Mouse (Mus musculus) retina, adult 2 months (tissue): ENCODE results near the gene Mettl16.

Source experiments
- DNase-seq: peaks from one replicate; pipeline ENCODE4 v3.0.0-alpha.2; 2012; ENCODE audit warnings: low read depth, low spot score

The Mettl16 gene

DNA sequence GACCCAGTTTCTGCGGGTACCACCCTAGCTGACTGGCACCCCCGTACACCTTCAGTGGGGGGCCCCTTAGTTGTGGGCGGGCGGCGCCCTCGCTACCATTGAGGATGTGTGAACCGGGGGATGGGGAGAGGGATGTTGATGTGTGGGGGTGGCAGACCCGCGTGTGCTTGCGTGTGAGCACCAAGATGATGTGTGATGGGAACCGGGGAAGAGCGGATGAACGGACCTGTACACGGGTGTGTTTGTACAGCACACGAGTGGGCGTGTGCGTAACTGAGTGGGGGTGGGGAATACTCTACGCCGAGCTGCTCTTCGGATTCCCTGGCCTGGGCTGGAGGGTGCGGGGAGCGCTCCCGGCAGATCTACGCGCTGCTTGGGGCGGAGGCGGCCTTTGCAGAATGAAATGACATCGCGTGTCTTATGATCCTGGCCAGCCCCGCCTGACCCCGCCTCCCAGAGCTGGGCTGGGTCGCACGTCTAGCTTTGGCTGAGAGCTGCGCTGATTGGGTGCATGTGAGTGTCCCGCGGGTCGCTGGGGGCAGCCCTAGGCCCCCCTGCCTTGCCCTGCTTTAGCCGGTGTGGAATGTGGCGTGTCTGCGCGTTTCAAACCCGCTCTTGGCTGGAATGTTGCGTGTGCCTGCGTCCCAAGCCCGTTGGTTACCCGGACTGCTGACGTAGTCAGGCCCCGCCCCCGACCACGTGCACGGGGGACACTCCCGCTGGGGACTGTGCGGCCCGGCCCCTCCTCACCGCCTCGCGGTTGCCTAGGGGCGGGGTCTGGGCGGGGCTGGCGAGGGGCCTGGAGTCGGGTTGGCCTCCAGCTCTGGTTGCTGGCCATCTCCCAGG is 61.2 kb downstream of the Mettl16 start:
- peak; percentile 89 for DNase-seq

DNA sequence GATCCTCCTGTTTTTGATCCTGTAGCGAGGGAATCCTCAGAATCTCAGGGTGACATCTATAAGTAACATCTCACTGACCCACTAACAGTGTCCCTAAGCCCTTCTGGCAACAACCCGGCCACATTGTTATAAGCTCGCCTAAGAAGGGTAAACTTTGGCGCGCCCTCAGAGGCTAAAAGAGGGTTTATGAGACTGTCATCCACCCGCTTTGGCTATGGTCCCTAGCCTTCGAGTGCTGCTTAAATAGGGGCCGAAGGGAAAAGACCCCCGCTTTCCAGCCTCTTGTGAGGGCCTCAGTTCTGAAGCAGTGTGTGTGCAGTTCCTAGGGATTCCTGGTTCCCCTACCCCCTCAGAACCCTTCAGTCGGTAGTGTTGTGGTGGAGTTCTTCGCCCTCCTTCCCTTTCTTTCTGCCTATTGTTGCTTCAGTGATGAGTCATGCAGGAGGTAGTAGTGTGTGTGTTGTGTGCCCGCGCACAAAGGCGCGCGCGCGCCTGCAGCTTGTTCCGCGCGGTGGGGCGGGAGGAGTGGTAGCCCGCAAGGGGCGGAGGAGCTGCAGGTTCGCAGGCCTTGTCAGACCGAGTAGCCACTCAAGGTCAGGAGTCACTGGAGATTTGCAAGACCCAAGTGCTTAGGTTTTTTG is 62.0 kb downstream of the Mettl16 start:
- DNase-seq: no peak

DNA sequence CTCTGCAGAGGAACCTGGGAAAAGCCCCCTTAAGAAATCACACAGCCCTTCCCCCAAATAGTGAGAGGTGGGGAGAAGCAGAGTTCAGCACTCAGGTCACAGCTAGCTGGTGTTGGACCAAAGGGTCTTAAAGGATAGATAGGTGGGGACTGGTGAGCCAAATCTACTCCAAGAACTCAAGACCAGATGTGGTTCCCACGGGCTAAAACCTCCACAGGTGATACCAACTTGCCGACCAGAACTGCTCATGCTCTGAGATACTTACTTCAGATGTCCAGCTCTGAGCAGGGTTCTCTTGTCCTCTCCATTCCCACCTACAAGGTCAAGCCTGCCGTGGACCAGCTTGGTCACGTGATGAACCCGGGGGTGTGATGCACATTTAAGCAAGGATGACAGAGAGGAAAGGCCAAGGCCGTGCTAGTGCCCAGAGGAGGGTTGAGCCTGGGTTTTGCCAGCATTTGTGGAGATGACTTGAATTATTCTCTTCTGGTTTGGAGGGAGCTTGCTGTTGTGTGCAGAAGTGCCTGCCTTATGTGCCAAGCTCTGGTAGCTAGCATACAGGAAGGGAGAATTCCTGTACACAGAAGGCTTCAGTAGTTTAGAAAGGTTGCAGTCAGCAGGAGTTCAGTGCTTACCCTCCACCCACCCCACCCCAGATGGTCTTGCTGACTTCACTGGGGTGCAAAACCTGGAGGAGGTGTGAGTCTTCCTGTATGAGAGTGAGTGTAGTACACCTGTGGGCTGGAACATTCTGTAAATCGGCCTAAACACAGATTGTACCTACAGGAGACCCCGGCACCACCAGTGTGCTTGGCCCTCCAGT is 63.1 kb downstream of the Mettl16 start:
- no peak for DNase-seq

DNA sequence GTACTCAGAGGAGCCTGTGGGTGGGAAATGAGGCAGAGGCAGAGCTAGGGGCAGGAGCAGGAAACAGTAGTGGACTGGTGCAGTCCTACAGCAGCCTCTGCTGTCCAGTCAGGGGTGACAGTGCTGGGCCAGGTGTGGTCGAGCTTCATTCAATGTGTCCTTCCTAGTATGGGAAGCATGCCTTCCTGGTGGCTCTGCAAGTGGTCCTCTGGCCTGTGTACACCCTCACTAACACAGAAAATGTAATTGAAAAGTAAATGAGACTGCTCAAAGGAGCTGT is 63.7 kb downstream of the Mettl16 start:
- no peak for DNase-seq

DNA sequence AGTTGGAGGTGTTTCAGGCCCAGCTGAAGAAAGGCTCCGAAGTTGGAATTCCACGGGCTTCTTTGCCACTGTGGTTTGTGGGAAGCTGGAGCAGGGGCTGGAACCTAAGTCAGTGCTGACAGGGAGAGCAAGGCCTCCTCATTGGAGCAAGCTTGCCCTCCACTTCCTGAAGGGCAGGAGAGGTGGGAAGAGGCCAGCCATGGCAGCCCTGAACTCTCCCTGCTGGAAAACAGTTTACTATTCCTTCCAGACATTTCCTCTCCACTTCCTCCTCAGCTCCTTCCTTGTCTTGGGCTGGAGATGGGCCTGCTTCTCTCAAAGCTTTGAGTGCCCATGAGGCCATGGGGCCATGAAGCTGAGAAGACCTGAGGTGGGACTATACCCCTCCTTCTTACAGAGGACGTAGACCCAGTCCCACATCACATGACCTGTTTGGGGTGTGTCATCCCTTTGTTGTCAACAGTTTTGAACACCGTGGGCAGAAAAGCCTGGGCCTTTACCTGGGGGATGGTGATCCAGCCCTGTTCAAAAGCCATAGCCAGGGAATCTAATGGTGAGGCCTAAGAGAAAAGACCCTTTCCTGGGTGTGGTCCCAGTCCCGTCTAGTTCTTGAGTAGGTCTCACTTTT is 64.1 kb downstream of the Mettl16 start:
- DNase-seq: no peak

DNA sequence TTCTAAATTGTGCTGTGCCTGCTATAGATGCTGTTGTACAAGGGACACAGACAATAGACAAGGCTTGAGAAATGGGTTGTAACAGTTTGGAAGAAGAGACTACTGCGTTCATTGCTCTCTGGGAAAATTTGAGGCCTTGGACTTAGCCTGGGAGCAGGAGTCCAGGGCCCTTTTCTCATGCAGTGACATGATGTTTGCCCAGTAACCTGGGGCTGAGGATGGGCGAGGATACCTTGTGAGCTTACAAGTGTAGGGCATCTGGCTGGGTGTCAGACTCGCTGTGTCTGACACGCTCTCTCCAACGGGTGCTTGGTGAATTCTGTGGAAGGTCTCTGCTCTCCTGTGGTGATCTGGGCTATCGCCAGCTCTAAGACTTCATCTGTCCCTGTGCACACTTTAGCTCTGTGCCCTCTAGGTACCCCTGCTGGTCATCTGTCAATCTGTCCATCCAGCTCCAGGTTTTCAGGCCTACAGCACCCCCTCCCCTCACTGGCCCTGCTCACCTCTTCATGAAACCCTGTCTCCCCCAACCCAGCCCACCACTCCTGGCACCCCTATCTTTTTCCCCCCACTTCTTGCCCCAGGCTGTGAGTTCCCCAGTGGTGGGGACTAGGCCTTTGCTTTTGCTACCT is 65.1 kb downstream of the Mettl16 start:
- no peak for DNase-seq

DNA sequence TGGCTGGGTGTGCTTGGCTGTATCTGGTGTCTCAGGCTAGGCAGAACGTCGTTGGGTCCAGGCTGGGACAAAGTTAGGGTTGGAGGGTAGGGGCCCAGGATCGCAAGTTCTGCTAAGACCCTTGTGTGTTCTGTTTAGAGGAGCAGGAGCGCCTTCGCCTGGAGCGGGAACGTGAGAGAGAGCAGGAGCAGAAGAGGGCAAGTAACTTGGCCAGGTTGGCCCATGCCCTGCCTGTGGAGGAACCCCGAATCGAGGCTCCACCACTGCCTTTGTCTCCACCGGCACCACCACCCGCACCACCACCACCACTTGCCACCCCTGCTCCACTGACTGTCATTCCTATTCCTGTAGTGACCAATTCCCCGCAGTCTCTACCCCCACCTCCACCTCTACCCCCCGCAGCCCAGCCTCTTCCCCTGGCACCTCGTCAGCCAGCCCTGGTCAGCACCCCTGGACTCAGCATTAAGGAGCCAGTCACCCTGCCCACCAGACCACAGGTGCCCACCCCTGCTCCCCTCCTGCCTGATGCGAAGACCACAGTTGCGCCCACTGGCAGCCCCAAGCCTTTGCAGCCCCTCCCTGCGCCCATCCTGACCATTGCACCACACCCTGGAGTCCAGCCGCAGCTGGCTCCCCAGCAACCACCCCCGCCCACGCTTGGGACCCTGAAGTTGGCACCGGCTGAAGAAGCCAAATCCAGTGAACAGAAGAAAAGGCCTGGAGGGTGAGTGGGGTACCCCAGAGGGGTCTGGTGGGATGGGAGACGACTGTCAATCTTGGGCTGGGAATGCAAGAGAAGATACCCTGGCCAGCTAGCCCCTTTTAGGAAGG is 65.8 kb downstream of the Mettl16 start:
- no peak for DNase-seq

DNA sequence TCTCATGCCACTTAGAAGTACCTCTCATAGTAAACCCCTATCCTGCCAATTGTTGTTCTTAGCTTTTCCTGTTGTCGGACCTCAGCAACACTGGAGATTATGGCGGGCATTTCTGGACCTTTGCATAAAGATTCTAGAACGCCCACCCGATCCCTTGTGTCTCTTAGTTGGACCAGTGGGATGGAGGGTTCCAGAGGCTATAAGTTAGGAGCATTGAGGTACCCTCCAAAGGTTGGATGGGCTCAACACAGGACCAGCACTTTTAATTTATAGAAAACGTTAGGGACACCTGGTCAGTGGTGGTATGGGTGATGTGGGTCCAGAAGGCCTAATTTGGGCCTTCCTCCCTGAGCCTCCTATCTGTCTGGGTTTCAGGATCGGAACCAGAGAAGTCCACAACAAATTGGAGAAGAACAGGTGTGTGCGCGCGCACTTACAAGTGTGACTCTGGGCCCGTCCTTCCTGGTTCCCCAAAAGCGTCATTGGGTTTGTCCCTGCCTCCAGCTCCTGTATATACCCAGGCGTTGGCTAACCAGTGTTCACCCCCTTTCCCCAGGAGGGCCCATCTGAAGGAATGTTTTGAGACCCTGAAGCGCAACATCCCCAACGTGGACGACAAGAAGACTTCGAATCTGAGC is 66.5 kb downstream of the Mettl16 start:
- no peak for DNase-seq

DNA sequence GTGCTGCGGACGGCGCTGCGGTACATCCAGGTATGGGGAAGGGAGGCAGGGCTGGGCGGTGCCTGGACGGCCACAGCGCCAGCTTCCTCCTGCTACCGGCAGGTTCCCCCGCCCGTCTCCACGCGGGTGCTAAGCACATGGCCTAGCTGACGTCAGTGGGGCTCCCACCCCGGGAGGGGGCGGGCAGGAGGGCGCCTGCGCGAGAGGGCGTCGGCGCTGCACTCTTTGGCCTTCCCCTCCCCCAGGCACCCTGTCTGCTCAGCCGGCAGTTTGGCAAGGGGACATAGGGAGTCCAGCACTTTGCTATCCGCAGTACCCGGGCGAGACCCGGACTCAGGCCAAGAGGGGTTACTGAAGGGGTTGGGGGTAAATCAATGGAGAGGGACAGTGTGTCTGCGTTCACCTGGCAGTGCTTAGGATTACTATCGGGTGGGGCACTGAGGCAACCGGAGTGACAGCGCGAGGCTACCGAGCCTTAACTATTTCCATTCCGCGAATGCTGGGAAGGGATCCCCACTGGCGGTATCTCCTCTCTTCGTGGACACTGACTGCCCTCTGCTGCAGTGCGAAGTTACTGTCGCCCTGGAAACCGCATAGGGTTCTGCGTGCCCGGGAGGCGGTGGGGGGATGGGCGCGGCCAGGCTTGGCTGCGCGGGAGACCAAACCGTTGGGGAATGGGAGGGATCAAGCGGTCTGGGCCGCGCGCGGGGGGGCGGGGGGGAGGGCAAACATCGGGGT is 67.2 kb downstream of the Mettl16 start:
- peak; percentile 75 for DNase-seq

DNA sequence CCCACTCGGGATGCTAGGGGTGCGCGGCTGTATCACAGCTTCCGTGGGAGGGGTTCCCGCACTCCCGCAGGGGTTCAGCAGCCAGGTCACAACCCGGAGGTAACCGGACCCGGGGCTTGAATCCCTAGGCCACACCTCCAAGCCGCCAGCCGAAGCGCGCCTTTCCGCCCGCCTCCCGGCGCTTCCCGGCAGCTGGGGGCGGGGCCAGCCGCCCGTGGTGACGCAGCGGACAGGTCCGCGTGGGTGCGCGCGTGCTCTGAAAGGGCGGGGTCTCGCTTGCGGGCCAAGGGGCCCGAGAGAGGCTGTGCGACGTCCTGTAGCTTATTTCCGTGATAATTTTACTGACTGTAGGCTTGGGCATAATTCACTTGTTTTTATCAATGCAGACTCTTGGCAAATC is 67.8 kb downstream of the Mettl16 start:
- DNase-seq: peak; percentile 74

DNA sequence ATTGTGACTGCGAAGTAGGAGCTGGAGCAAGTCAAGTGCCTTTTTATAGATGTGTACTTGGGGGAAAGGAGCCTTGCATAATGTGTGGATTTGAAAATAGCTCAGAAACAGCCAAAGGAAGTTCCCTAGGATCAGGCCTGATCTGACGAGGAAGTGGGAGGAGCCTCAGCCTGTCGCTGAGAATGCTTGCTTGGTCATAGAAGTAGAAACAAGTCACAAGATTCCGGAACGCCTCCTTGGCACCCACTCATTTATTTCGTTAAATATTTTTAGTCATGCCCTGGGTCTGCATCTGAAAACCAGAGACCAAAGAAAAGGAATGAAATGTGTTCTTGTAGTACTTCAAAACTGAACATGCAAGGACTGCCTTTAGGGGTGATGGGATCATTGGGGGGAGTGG is 68.3 kb downstream of the Mettl16 start:
- no peak for DNase-seq

DNA sequence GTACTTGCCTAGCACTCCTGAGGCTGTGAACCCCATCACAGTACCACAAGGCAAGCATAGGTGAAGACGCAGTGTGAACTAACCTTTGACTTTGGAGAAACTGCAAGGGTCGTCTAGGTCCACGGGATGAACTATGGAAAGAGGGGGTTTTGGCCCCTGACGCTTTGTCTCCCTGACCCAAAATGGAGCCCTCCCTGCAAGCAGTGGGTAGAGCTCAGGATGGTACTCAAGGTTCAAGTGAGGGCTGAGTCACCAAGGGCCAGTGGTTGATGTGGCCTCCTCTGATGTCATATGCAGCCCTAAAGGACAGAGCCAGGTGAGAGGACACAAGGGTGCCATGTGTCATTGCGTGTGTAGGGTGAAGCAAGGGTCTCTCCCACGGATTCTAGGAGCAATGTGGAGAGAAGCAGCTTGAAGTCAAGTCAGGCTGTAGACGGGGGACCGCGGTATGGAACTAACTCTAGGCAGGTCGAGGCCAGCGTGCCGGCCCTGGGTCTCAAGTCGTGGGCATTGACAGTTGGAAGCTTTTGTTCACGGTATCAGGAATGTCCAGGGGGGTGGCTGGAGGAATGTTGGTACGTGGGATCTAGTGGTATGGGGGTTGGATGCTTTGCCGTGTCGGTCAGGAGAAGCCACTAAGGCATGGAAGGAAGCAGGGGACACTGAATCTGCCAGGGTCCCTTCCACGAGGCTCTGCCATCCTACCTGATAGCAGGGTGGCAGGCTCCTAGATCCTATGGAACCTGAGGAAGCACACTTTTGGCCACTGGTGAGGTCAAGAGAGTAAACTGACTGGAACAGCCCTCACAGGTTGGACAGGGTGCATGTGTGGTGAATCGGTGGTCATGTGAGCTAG is 69.5 kb downstream of the Mettl16 start:
- no peak for DNase-seq

DNA sequence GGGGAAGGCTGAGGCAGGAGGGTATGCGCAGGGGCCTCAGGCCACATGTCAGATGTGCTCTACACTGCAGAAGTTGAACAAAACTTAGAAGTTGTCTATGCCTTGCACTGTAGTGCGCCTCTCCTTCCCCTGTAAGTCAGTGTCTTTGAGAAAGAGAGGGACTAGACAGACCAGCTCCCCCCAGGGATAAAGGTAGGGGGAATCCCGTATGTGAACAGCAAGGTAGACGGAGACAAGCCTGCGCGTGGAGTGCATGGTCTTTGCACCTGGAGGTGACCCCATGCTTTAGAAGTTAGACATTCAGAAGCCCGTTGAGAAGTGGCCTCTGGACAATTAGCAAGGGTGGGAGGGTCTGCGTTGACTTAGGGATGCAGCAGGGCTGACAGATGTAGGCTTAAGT is 70.1 kb downstream of the Mettl16 start:
- DNase-seq: no peak

DNA sequence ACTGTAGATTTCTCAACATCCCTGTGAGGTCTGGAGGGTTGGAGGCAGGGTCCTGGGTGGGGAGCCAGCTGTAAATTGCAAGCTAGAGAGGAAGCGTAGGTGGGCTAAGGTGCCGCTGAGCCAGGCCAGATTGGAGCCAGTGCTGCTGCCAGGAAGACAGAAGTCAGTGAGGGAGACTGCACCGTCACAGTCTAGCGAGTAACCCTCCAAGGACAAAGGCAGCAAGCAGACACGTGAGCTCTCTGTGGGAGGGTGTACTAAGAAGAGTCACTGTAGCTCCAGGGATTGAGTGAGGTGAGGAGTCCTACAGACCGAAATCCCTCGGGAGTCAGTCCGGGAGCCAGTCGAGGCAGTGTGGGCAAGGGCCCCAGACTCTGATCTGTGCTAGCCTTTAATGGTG is 70.7 kb downstream of the Mettl16 start:
- no peak for DNase-seq

DNA sequence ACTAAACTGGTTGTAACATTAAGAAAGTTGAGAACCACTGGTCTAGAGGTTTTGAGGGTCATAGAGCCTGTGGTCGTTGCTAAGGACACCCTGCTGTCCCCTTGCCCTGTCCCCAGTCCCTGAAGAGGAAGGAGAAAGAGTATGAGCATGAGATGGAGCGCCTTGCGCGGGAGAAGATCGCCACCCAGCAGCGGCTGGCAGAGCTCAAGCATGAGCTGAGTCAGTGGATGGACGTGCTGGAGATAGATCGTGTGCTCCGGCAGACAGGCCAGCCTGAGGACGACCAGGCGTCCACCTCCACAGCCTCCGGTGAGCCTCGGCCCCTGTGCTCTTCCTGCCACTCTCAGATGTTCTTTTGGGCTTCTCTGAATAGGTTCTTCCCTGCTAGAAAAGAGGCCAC is 71.4 kb downstream of the Mettl16 start:
- no peak for DNase-seq

DNA sequence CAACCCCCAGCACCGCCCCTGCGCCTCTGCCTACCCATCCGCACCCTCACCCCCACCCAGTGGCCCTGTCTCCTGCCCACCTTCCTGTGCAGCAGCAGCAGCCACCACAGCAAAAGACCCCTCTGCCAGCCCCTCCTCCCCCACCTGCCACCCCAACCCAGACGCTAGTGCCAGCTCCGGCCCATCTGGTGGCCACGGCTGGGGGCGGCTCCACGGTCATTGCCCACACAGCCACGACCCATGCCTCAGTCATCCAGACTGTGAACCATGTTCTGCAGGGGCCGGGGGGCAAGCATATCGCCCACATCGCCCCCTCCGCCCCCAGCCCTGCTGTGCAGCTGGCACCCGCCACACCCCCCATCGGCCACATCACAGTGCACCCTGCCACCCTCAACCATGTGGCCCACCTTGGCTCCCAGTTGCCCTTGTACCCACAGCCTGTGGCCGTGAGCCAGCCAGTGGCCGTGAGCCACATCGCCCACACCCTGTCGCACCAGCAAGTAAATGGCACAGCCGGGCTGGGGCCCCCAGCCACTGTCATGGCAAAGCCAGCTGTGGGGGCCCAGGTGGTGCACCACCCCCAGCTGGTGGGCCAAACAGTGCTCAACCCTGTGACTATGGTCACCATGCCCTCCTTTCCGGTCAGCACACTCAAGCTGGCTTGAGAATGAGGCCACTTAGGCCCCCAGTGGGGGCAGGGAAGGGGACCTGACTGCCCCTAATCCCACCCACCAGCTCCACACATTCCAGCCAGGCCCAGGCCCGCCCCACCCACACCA is 72.2 kb downstream of the Mettl16 start:
- DNase-seq: no peak

DNA sequence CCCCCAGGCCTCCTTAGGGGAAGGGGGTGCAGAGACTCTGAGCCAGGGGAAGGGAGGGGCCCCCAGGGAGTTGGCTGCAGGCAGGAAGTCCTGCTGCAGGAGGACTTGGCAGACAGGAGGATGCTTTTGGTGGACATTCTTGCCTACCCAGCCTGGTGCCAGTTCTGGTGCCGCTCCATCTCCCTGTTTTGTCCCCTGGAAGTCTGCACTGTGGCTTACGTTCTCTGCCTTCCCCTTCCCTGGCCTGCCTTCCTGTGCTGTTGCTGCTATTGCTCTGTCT is 72.7 kb downstream of the Mettl16 start:
- no peak for DNase-seq

DNA sequence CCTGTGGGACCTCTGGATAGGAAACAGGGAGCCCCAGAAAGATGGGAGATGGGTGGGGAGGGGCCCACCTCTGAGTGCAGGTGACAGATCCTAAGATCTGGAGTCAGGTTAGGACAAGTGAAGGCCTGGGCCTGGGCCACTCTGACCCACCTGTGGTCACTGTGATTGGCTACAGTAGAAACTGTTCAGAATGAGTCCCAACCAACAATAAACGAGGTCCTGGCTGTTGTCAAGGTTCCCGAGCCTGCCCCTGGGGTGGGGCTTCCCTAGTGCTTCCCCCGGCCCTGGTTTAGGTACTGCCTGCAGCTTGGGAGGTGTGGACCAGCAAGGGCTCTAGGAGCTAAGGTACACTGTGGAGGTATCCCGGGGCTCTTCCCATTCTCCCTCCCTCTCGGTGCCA is 73.1 kb downstream of the Mettl16 start:
- no peak for DNase-seq
